Mouse (Mus musculus): Measurements from ENCODE around the gene Isca1. TPM values are rescaled to one million over a fixed set of nuclear protein-coding genes. Genes with fewer than 3 reads are reported as not detected.
"Not testable (repeated sequence)": the region's sequence is repeated elsewhere in the genome, so short reads cannot be mapped to it uniquely, and the experiment has no call there.

Gene Isca1
- polyA plus RNA-seq (2015; fragmentation: Nextera tagmentation; extraction: Ambion mirVana) = 123 and 140 TPM in 2 replicates

- under 1% methylated on average over 89 of the region's 91 CpGs for WGBS
- Histone ChIP-seq H3K36me3 (peaks cover 16% of the 10 kb centered on the region), H3K27me3 (no peaks in the 10 kb centered on the region), H3K27ac (peak within 1 kb of the TSS; percentile 97), H3K4me1 (peaks cover 44% of the 10 kb centered on the region), H3K4me2 (peak within 1 kb of the TSS; percentile 79), H3K9me3 (no peaks in the 10 kb centered on the region), H3K9ac (peak within 1 kb of the TSS; percentile 73), H3K4me3 (peak within 1 kb of the TSS; percentile 81)
- ATAC-seq (ENCODE audit: borderline replicate concordance, extremely low read depth, low FRiP score, low TSS enrichment) = peak; percentile 96
Observed at GRCm38 (mm10) chr13:59769296-59770163, at the start of gene Isca1. Gene Isca1 (minus strand): TSS chr13:59769810.

DNA sequence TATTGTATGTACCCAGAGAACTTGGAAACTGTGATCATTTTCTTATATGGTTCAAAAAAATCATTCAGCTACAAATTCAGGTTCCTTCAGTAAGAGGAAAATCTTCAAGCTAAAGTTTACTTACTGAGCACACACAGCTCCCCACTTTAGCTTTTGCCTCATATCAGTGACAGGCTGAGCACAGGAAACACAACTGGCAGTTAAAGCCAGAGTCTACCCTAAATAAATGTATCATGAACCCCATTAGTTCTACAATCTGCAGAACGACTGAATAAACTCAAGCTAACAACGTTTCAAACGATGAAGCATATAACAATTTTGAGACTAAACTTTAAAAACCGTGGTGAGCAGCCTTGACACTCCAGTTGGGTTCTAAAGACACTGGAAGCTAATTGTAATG is 47.7 kb upstream of the Isca1 start:
- no peak overlapping the region for H3K4me2 ChIP-seq
- WGBS = 86% methylated on average over 4 of the region's 4 CpGs
- no peaks in the 10 kb centered on the region for H3K27me3 ChIP-seq
- no peak overlapping the region for H3K9ac ChIP-seq
- H3K9me3 ChIP-seq = no peaks in the 10 kb centered on the region
- ATAC-seq (ENCODE audit: borderline replicate concordance, extremely low read depth, low FRiP score, low TSS enrichment) = no peak
- H3K36me3 ChIP-seq = peaks cover 43% of the 10 kb centered on the region
- no peak overlapping the region for H3K4me3 ChIP-seq
- H3K4me1 ChIP-seq = peaks cover 28% of the 10 kb centered on the region
- no peak overlapping the region for H3K27ac ChIP-seq

DNA sequence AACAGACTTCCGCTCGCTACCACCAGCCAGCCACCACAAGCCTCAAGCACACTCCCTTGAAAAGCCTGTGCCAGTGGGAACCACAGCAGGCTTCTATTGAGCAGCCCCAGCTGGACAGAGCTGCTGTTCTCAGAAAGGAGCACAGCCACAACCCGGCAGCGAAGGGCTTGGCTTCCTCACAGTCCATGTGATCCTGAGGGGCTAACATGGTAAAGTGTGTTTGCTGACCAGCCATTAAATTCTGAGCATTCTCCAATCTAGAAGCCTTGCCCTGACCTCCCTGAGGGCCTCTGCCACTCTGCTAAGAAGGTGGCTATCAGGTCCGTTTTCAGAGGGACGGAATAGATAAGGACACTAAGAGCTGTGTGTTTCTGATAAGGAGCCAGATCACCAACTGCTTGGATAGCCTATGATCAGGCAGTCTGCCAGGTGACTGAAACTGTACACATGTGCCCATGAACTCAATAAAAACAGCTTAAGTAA is 44.5 kb upstream of the Isca1 start:
- Histone ChIP-seq H3K9me3 (no peaks in the 10 kb centered on the region), H3K4me2 (no peak overlapping the region), H3K27me3 (no peaks in the 10 kb centered on the region), H3K27ac (no peak overlapping the region), H3K36me3 (peaks cover 67% of the 10 kb centered on the region), H3K4me1 (peaks cover 3% of the 10 kb centered on the region; the same call in 1 of the 2 replicates), H3K4me3 (no peak overlapping the region), H3K9ac (no peak overlapping the region)
- ATAC-seq (ENCODE audit: borderline replicate concordance, extremely low read depth, low FRiP score, low TSS enrichment) = 0 out of 2 replicates have a peak, but pooled peaks have one; percentile 11
- WGBS = 66% methylated on average over 6 of the region's 6 CpGs

DNA sequence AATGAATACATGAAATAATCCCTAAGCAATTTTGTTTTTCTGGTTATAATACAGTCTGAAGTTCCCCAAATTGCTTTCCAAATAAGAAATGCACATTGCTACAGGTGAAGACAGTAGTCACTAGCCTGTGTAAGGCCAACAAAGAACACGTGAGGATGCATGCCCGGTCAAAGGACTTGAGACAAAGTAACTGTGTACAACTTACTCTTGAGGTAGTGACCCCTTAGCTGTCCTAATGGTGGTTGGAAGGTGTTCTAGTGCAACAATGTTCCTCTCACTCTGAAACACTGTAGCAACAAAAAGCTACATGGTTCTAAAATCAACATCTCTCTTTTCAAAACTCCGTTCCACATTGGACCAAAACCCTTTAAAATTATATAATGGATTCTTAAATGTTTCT is 42.0 kb upstream of the Isca1 start:
- Histone ChIP-seq H3K4me2 (no peak overlapping the region), H3K4me1 (no peaks in the 10 kb centered on the region), H3K9ac (no peak overlapping the region), H3K27ac (no peak overlapping the region), H3K27me3 (no peaks in the 10 kb centered on the region), H3K36me3 (peaks cover 88% of the 10 kb centered on the region), H3K9me3 (no peaks in the 10 kb centered on the region), H3K4me3 (no peak overlapping the region)
- no peak for ATAC-seq (ENCODE audit: borderline replicate concordance, extremely low read depth, low FRiP score, low TSS enrichment)
- 91% methylated on average over 3 of the region's 3 CpGs for WGBS

- Histone ChIP-seq H3K36me3 (peaks cover 90% of the 10 kb centered on the region), H3K27me3 (no peaks in the 10 kb centered on the region), H3K9ac (no peak overlapping the region), H3K9me3 (no peaks in the 10 kb centered on the region), H3K27ac (no peak overlapping the region), H3K4me1 (no peaks in the 10 kb centered on the region), H3K4me3 (no peak overlapping the region), H3K4me2 (no peak overlapping the region)
- no peak for ATAC-seq (ENCODE audit: borderline replicate concordance, extremely low read depth, low FRiP score, low TSS enrichment)
- WGBS = 80% methylated on average over 6 of the region's 6 CpGs
Observed at GRCm38 (mm10) chr13:59801000-59801399, 31.4 kb upstream of the Isca1 start.

GRCm38 (mm10) chr13:59800077-59800476 is 30.5 kb upstream of the Isca1 start:
- Histone ChIP-seq H3K27ac (no peak overlapping the region), H3K36me3 (peaks cover 91% of the 10 kb centered on the region), H3K9ac (no peak overlapping the region), H3K27me3 (no peaks in the 10 kb centered on the region), H3K4me1 (no peaks in the 10 kb centered on the region), H3K4me2 (no peak overlapping the region), H3K9me3 (no peaks in the 10 kb centered on the region), H3K4me3 (no peak overlapping the region)
- no peak for ATAC-seq (ENCODE audit: borderline replicate concordance, extremely low read depth, low FRiP score, low TSS enrichment)
- 85% methylated on average over 2 of the region's 2 CpGs for WGBS

DNA sequence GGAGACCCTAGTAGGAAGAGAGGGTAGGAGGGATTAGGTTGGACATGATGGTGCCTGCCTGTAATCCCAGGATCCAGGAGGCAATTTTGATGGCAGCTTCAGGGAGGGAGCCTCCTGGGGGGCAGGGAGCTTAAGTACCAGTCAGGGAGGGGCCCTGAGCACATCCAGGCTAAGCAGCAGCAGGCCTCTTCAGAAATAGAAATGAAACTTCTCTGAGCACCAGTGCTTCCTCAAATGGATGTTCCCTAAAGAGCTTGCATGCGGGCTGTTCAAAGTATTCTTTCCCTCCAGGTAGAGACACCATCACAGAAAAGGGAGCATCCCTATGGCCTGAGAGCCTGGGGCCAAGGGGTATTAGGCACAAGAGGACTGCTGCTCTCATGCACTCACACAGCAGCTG is 28.7 kb upstream of the Isca1 start:
- Histone ChIP-seq H3K9ac (no peak overlapping the region), H3K27me3 (no peaks in the 10 kb centered on the region), H3K4me1 (no peaks in the 10 kb centered on the region), H3K36me3 (peaks cover 91% of the 10 kb centered on the region), H3K4me2 (no peak overlapping the region), H3K9me3 (no peaks in the 10 kb centered on the region), H3K27ac (no peak overlapping the region), H3K4me3 (no peak overlapping the region)
- ATAC-seq (ENCODE audit: borderline replicate concordance, extremely low read depth, low FRiP score, low TSS enrichment) = no peak
- 89% methylated on average over 1 of the region's 1 CpGs for WGBS

DNA sequence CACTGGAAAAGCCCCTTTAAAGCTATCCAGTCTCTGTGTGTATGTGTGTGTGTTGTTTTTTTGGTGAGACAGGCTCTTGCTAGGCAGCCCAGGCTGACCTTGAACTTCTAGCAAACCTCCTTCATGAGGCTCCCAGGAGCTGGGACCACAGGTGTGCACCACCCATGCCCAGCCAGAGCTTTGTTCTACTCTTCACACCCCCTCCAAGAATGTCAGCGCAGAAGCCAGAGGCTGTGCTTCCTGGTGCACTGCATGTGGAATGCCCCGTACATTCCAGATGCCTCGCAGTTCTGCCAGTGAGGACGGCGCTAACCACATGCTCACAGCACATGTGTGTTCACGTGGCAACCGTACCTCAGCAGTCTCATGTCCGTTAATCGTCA is 26.8 kb upstream of the Isca1 start:
- no peak for ATAC-seq (ENCODE audit: borderline replicate concordance, extremely low read depth, low FRiP score, low TSS enrichment)
- Histone ChIP-seq H3K9me3 (no peaks in the 10 kb centered on the region), H3K4me1 (no peaks in the 10 kb centered on the region), H3K36me3 (peaks cover 95% of the 10 kb centered on the region), H3K27ac (no peak overlapping the region), H3K27me3 (no peaks in the 10 kb centered on the region), H3K4me3 (no peak overlapping the region), H3K9ac (no peak overlapping the region), H3K4me2 (no peak overlapping the region)
- WGBS = 94% methylated on average over 9 of the region's 9 CpGs

DNA sequence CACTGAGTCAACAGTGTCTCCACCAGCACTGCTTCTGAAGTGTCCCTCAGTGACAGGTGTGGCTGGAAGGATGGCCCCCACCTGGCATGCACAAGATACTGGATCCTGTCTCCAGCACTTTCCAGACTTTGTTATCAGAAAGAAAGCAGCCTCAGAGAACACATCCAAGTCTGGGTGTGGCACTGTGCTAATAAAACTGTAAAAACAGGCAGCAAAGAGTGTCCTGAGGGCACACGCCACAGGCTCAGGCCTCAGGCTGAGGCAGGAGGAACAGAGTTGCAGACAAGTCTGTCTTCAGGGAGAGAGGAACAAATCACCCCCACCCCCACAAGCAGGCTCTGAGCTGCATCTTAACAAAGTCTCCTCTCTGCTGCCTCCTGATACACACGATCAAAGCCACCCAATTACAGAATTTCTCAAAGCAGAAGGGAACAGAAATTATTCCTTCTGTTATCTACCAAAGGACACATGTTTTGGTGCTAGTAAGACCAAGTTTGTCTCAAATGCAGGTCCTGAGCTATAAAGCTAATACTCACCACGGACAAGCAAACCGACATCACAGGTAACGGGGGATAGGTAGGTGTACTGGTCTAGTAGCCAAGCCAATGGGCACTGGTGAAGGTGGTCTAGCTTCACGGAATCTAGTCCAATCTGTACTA is 26.3 kb upstream of the Isca1 start:
- Histone ChIP-seq H3K27me3 (no peaks in the 10 kb centered on the region), H3K9ac (no peak overlapping the region), H3K9me3 (no peaks in the 10 kb centered on the region), H3K27ac (no peak overlapping the region), H3K36me3 (peaks cover 95% of the 10 kb centered on the region), H3K4me3 (no peak overlapping the region), H3K4me2 (no peak overlapping the region), H3K4me1 (no peaks in the 10 kb centered on the region)
- WGBS = 87% methylated on average over 6 of the region's 6 CpGs
- ATAC-seq (ENCODE audit: borderline replicate concordance, extremely low read depth, low FRiP score, low TSS enrichment) = no peak

- no peaks in the 10 kb centered on the region for H3K27me3 ChIP-seq
- H3K9me3 ChIP-seq = no peaks in the 10 kb centered on the region
- H3K4me2 ChIP-seq = no peak overlapping the region
- no peak overlapping the region for H3K4me3 ChIP-seq
- H3K27ac ChIP-seq = no peak overlapping the region
- H3K4me1 ChIP-seq = no peaks in the 10 kb centered on the region
- H3K9ac ChIP-seq = no peak overlapping the region
- WGBS = 97% methylated on average over 1 of the region's 1 CpGs
- peaks cover 94% of the 10 kb centered on the region for H3K36me3 ChIP-seq
- ATAC-seq (ENCODE audit: borderline replicate concordance, extremely low read depth, low FRiP score, low TSS enrichment) = no peak
Observed at GRCm38 (mm10) chr13:59794786-59795185, 25.2 kb upstream of the Isca1 start.

- ATAC-seq (ENCODE audit: borderline replicate concordance, extremely low read depth, low FRiP score, low TSS enrichment) = no peak
- H3K27ac ChIP-seq = no peak within 1 kb of the TSS
- H3K4me2 ChIP-seq = no peak within 1 kb of the TSS
- H3K9ac ChIP-seq = no peak within 1 kb of the TSS
- WGBS = 77% methylated on average over 7 of the region's 7 CpGs
- peaks cover 98% of the 10 kb centered on the region for H3K36me3 ChIP-seq
- H3K4me3 ChIP-seq = no peak within 1 kb of the TSS
- no peaks in the 10 kb centered on the region for H3K27me3 ChIP-seq
- H3K9me3 ChIP-seq = no peaks in the 10 kb centered on the region
- H3K4me1 ChIP-seq = no peaks in the 10 kb centered on the region
Observed at GRCm38 (mm10) chr13:59782145-59782544, 12.5 kb upstream of the Isca1 start, which contains the start of gene Gm49354. Gene Gm49354 (minus strand): TSS chr13:59782245.

DNA sequence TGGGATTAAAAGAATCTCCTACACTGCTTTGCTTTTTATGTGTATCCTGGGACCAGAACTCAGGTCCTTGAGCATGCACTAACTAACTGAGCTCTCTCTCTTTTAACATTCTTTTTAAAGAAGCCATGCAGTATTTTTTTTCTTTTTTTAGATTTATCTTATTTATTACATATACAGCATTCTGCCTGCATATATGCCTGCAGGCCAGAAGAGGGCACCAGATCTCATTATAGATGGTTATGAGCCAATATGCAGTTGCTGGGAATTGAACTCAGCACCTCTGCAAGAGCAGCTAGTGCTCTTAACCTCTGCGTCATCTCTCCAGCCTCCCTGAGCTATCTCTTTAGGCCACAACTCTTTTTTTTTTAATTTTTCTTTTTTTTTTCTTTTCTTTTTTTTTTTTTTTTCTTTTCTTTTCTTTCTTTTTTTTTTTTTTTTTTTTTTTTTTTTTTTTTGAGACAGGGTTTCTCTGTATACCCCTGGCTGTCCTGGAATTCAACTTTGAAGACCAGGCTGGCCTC is 10.2 kb upstream of the Isca1 start:
- not testable (repeated sequence) for H3K27me3 ChIP-seq; H3K27ac ChIP-seq; H3K9ac ChIP-seq; H3K9me3 ChIP-seq; H3K4me1 ChIP-seq; H3K4me3 ChIP-seq; ATAC-seq (ENCODE audit: borderline replicate concordance, extremely low read depth, low FRiP score, low TSS enrichment); H3K4me2 ChIP-seq
- WGBS = 86% methylated on average over 1 of the region's 1 CpGs
- H3K36me3 ChIP-seq = peaks cover 91% of the 10 kb centered on the region

Data from lung, embryonic 15.5 days (tissue).